Mouse (Mus musculus): ENCODE results near the gene Smad1. TPM values are rescaled to one million over a fixed set of nuclear protein-coding genes. Genes with fewer than 3 reads are reported as not detected.
A peak's percentile ranks its signal among the peaks of the same experiment; 100 is the strongest.

Gene Smad1
- polyA plus RNA-seq, 1 experiment from 2014 or later, result 26.1 TPM

- no peak for ATAC-seq (ENCODE audit: insufficient number of reproducible peaks, insufficient read depth, low FRiP score, low read depth)
- Histone ChIP-seq H3K9ac (ENCODE audit: low read length) (no peak overlapping the region), H3K36me3 (ENCODE audit: control insufficient read depth, insufficient read depth, low read length) (no peaks in the 10 kb centered on the region), H3K4me2 (ENCODE audit: low read length) (no peak overlapping the region), H3K4me1 (ENCODE audit: control insufficient read depth in 2 of 2, insufficient read depth in 2 of 2, low read length in 2 of 2) (no peaks in the 10 kb centered on the region), H3K27ac (replicated peaks in 1 of 2; ENCODE audit: control insufficient read depth in 1 of 2, insufficient read depth in 1 of 2, low read depth in 2 of 2, low read length in 2 of 2) (no peak overlapping the region), H3K27me3 (ENCODE audit: control insufficient read depth, insufficient read depth, low read length) (no peaks in the 10 kb centered on the region), H3K9me3 (ENCODE audit: control insufficient read depth, low read length) (0 out of 2 replicates have a peak, but pooled peaks cover under 1% of the 10 kb centered on the region), H3K4me3 (ENCODE audit: control insufficient read depth in 1 of 2, insufficient read depth in 1 of 2, low read depth in 1 of 2, low read length in 2 of 2) (no peak overlapping the region)
- WGBS, result 55% methylated on average over 6 of the region's 6 CpGs
Measured at GRCm38 (mm10) chr8:79404895-79405557, 5.7 kb upstream of the Smad1 start.

DNA sequence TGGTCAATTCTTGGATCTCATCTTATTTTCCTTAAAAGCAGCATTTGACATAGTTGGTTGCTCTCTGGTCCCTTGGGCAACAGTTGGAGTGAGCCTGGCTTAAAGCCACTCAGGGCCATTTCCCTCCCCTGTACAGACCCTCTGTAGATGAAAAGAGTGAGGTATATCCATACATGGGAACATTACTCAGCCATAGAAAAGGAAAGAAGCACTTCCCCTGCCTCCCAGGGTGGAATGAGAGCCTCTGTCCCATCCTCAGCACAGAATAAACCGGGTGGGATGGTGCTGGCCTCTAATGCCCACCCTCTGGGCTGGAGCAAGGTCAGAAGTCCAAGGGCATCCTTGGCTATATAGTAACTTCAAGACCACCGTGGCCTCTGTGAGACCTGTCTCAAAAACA, 1.4 kb upstream of the Smad1 start:
- Histone ChIP-seq H3K9ac (ENCODE audit: low read length) (no peak overlapping the region), H3K4me3 (ENCODE audit: control insufficient read depth in 1 of 2, insufficient read depth in 1 of 2, low read depth in 1 of 2, low read length in 2 of 2) (no peak overlapping the region), H3K4me2 (ENCODE audit: low read length) (no peak overlapping the region), H3K27me3 (ENCODE audit: control insufficient read depth, insufficient read depth, low read length) (no peaks in the 10 kb centered on the region), H3K27ac (replicated peaks in 1 of 2; ENCODE audit: control insufficient read depth in 1 of 2, insufficient read depth in 1 of 2, low read depth in 2 of 2, low read length in 2 of 2) (no peak overlapping the region), H3K4me1 (ENCODE audit: control insufficient read depth in 2 of 2, insufficient read depth in 2 of 2, low read length in 2 of 2) (peaks cover 4 to 8% of the 10 kb centered on the region in 2 experiments; a peak in 2 of 4 replicates), H3K36me3 (ENCODE audit: control insufficient read depth, insufficient read depth, low read length) (no peaks in the 10 kb centered on the region), H3K9me3 (ENCODE audit: control insufficient read depth, low read length) (no peaks in the 10 kb centered on the region)
- ATAC-seq (ENCODE audit: insufficient number of reproducible peaks, insufficient read depth, low FRiP score, low read depth), result no peak
- 73% methylated on average over 2 of the region's 2 CpGs for WGBS

GRCm38 (mm10) chr8:79398251-79398981, 902 bp downstream of the Smad1 start:
- H3K9me3 ChIP-seq (ENCODE audit: control insufficient read depth, low read length), result no peaks in the 10 kb centered on the region
- ATAC-seq (ENCODE audit: insufficient number of reproducible peaks, insufficient read depth, low FRiP score, low read depth), result peak; percentile 31; the same call in 1 of the 2 replicates
- H3K4me2 ChIP-seq (ENCODE audit: low read length), result peak overlapping the region; percentile 73
- H3K36me3 ChIP-seq (ENCODE audit: control insufficient read depth, insufficient read depth, low read length), result no peaks in the 10 kb centered on the region
- under 1% methylated on average over 55 of the region's 68 CpGs for WGBS
- H3K27ac ChIP-seq (replicated peaks in 1 of 2; ENCODE audit: control insufficient read depth in 1 of 2, insufficient read depth in 1 of 2, low read depth in 2 of 2, low read length in 2 of 2), result peak overlapping the region; percentile 80 to 95
- H3K27me3 ChIP-seq (ENCODE audit: control insufficient read depth, insufficient read depth, low read length), result no peaks in the 10 kb centered on the region
- peak overlapping the region; percentile 98 for H3K9ac ChIP-seq (ENCODE audit: low read length)
- peaks cover 13% of the 10 kb centered on the region in 2 experiments for H3K4me1 ChIP-seq (ENCODE audit: control insufficient read depth in 2 of 2, insufficient read depth in 2 of 2, low read length in 2 of 2)
- peak overlapping the region; percentile 92 to 93 for H3K4me3 ChIP-seq (ENCODE audit: control insufficient read depth in 1 of 2, insufficient read depth in 1 of 2, low read depth in 1 of 2, low read length in 2 of 2)

GRCm38 (mm10) chr8:79397705-79398250, 1.5 kb downstream of the Smad1 start:
- H3K27me3 ChIP-seq (ENCODE audit: control insufficient read depth, insufficient read depth, low read length), result no peaks in the 10 kb centered on the region
- H3K9ac ChIP-seq (ENCODE audit: low read length), result peak overlapping the region; percentile 98
- H3K4me2 ChIP-seq (ENCODE audit: low read length), result peak overlapping the region; percentile 73
- ATAC-seq (ENCODE audit: insufficient number of reproducible peaks, insufficient read depth, low FRiP score, low read depth), result no peak
- no peaks in the 10 kb centered on the region for H3K9me3 ChIP-seq (ENCODE audit: control insufficient read depth, low read length)
- H3K4me1 ChIP-seq (ENCODE audit: control insufficient read depth in 2 of 2, insufficient read depth in 2 of 2, low read length in 2 of 2), result peaks cover 13 to 15% of the 10 kb centered on the region in 2 experiments
- 28% methylated on average over 7 of the region's 7 CpGs for WGBS
- H3K4me3 ChIP-seq (ENCODE audit: control insufficient read depth in 1 of 2, insufficient read depth in 1 of 2, low read depth in 1 of 2, low read length in 2 of 2), result peak overlapping the region; percentile 92 to 93
- peak overlapping the region; percentile 80 to 95 for H3K27ac ChIP-seq (replicated peaks in 1 of 2; ENCODE audit: control insufficient read depth in 1 of 2, insufficient read depth in 1 of 2, low read depth in 2 of 2, low read length in 2 of 2)
- no peaks in the 10 kb centered on the region for H3K36me3 ChIP-seq (ENCODE audit: control insufficient read depth, insufficient read depth, low read length)

GRCm38 (mm10) chr8:79396911-79397310, 2.4 kb downstream of the Smad1 start:
- Histone ChIP-seq H3K9ac (ENCODE audit: low read length) (no peak overlapping the region), H3K4me1 (ENCODE audit: control insufficient read depth in 2 of 2, insufficient read depth in 2 of 2, low read length in 2 of 2) (peaks cover 14 to 21% of the 10 kb centered on the region in 2 experiments), H3K4me3 (ENCODE audit: control insufficient read depth in 1 of 2, insufficient read depth in 1 of 2, low read depth in 1 of 2, low read length in 2 of 2) (no peak overlapping the region)

GRCm38 (mm10) chr8:79394009-79394408, 5.3 kb downstream of the Smad1 start:
- Histone ChIP-seq H3K9me3 (ENCODE audit: control insufficient read depth, low read length) (no peaks in the 10 kb centered on the region), H3K4me1 (ENCODE audit: control insufficient read depth in 2 of 2, insufficient read depth in 2 of 2, low read length in 2 of 2) (peaks cover 14 to 17% of the 10 kb centered on the region in 2 experiments), H3K27ac (replicated peaks in 1 of 2; ENCODE audit: control insufficient read depth in 1 of 2, insufficient read depth in 1 of 2, low read depth in 2 of 2, low read length in 2 of 2) (no peak overlapping the region), H3K4me2 (ENCODE audit: low read length) (no peak overlapping the region), H3K36me3 (ENCODE audit: control insufficient read depth, insufficient read depth, low read length) (no peaks in the 10 kb centered on the region), H3K9ac (ENCODE audit: low read length) (no peak overlapping the region), H3K4me3 (ENCODE audit: control insufficient read depth in 1 of 2, insufficient read depth in 1 of 2, low read depth in 1 of 2, low read length in 2 of 2) (no peak overlapping the region), H3K27me3 (ENCODE audit: control insufficient read depth, insufficient read depth, low read length) (no peaks in the 10 kb centered on the region)
- ATAC-seq (ENCODE audit: insufficient number of reproducible peaks, insufficient read depth, low FRiP score, low read depth), result no peak
- 27% methylated on average over 9 of the region's 9 CpGs for WGBS

More at GRCm38 (mm10) chr8:79396911-79397310, 2.4 kb downstream of the Smad1 start:
- Histone ChIP-seq H3K27me3 (ENCODE audit: control insufficient read depth, insufficient read depth, low read length) (no peaks in the 10 kb centered on the region), H3K27ac (replicated peaks in 1 of 2; ENCODE audit: control insufficient read depth in 1 of 2, insufficient read depth in 1 of 2, low read depth in 2 of 2, low read length in 2 of 2) (no peak overlapping the region), H3K4me2 (ENCODE audit: low read length) (no peak overlapping the region), H3K9me3 (ENCODE audit: control insufficient read depth, low read length) (no peaks in the 10 kb centered on the region), H3K36me3 (ENCODE audit: control insufficient read depth, insufficient read depth, low read length) (no peaks in the 10 kb centered on the region)
- ATAC-seq (ENCODE audit: insufficient number of reproducible peaks, insufficient read depth, low FRiP score, low read depth), result no peak
- 91% methylated on average over 6 of the region's 6 CpGs for WGBS

DNA sequence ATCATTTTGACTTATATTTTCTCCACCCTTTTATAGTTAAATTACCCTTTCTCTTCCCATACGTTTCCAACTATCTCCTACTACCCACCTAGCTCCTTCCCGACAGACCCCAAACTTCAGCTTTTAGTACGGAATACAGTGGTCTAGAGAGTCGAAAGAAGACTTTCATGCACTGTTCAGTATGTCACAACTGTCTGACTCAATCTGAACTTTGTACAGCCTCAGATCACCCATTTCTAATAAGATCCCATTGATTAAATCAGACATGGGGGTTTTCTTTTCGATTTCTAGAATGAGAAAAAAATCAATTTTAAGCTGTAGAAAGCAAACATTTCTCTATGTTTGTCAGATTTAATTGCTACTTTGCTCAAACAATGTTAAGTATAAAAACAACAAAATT, 6.1 kb downstream of the Smad1 start:
- ATAC-seq (ENCODE audit: insufficient number of reproducible peaks, insufficient read depth, low FRiP score, low read depth), result no peak
- Histone ChIP-seq H3K27ac (replicated peaks in 1 of 2; ENCODE audit: control insufficient read depth in 1 of 2, insufficient read depth in 1 of 2, low read depth in 2 of 2, low read length in 2 of 2) (no peak overlapping the region), H3K4me2 (ENCODE audit: low read length) (no peak overlapping the region), H3K4me3 (ENCODE audit: control insufficient read depth in 1 of 2, insufficient read depth in 1 of 2, low read depth in 1 of 2, low read length in 2 of 2) (no peak overlapping the region), H3K4me1 (ENCODE audit: control insufficient read depth in 2 of 2, insufficient read depth in 2 of 2, low read length in 2 of 2) (peaks cover 16 to 17% of the 10 kb centered on the region in 2 experiments), H3K9ac (ENCODE audit: low read length) (no peak overlapping the region), H3K36me3 (ENCODE audit: control insufficient read depth, insufficient read depth, low read length) (0 out of 2 replicates have a peak, but pooled peaks cover 2% of the 10 kb centered on the region), H3K27me3 (ENCODE audit: control insufficient read depth, insufficient read depth, low read length) (no peaks in the 10 kb centered on the region), H3K9me3 (ENCODE audit: control insufficient read depth, low read length) (no peaks in the 10 kb centered on the region)
- WGBS, result 87% methylated on average over 5 of the region's 5 CpGs
